Mouse (Mus musculus): Measurements from ENCODE around the gene Gm49369. TPM values are rescaled to one million over a fixed set of nuclear protein-coding genes. Genes with fewer than 3 reads are reported as not detected.
"Not testable (repeated sequence)": the region's sequence is repeated elsewhere in the genome, so short reads cannot be mapped to it uniquely, and the experiment has no call there.

Gm49369 gene
- polyA plus RNA-seq, 1 experiment from 2014 or later: 0.46 TPM

DNA sequence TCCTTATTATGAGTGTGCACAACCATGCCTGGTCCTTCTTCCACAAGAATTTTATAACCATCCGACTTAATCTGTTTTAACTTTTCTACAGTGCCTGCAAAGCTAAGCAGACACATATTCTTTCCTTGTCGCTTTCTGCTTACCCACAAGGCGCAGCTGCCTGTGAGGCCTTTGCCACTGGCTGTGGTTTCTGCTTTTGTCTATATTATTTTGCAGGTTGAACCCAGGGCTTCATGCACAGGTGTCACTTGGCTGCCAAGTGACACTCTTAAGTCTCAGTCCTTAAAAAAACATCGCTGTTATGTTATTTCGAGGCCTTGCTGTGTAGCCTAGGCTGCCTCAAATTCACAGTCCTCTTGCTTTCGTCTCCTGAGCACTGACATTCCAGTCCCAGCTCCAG, 59.8 kb downstream of the Gm49369 start:
- no peak overlapping the region for H3K9ac ChIP-seq (ENCODE audit: low read depth, low read length)
- ATAC-seq (ENCODE audit: low read depth) (no peak), DNase-seq (ENCODE audit: low spot score) (no peak)
- H3K27me3 ChIP-seq (replicated peaks; ENCODE audit: control insufficient read depth, insufficient read depth, low read length): no peaks in the 10 kb centered on the region
- no peak overlapping the region for H3K4me3 ChIP-seq (ENCODE audit: low read depth, low read length)
- H3K9me3 ChIP-seq (ENCODE audit: control insufficient read depth, low read length): no peaks in the 10 kb centered on the region
- H3K4me2 ChIP-seq (ENCODE audit: low read depth, low read length): no peak overlapping the region
- no peaks in the 10 kb centered on the region for H3K4me1 ChIP-seq (ENCODE audit: control insufficient read depth, insufficient read depth, low read length)
- 78% methylated on average over 6 of the region's 6 CpGs for WGBS
- peak overlapping the region; percentile 80 for H3K27ac ChIP-seq (replicated peaks; ENCODE audit: low read depth, low read length)
- H3K36me3 ChIP-seq (ENCODE audit: control insufficient read depth, insufficient read depth, low read length): no peaks in the 10 kb centered on the region

DNA sequence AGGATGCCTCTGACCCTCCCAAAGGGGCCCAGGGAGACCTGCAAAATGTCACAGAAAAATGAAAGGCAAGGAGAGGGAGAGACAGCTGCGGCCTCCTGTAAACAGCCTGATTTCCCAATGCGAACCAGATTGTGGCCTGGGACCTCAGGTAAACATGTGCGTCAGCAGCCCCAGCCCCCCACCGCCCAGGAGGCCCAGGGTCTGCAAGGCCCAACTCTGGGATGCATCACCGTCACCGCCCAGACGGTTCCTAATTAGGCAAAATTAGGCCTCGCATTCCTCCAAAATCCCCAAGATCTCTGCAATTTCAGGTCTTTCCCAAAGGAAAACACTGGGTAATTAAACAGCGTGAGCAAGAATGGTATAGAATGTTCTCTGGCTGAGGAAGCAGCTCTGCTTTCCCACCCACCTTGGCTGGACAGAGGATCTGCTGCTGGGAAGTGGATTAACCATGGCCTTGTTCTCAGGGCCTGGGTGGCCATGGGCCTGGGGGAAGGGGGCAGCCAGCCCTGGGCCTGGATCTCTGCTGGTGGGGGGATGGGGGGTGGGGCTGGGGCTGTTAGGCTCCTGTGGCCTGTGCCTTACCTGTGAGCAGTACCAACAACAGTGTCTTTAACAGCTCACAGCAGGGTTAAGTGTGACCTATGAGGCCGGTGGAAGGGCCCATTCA, 60.7 kb downstream of the Gm49369 start:
- ATAC-seq (ENCODE audit: low read depth): peak; percentile 81; the same call in 1 of the 2 replicates
- 23% methylated on average over 3 of the region's 10 CpGs for WGBS
- not testable (repeated sequence) for H3K4me2 ChIP-seq (ENCODE audit: low read depth, low read length); H3K4me1 ChIP-seq (ENCODE audit: control insufficient read depth, insufficient read depth, low read length); H3K36me3 ChIP-seq (ENCODE audit: control insufficient read depth, insufficient read depth, low read length); H3K27me3 ChIP-seq (replicated peaks; ENCODE audit: control insufficient read depth, insufficient read depth, low read length); H3K9ac ChIP-seq (ENCODE audit: low read depth, low read length); DNase-seq (ENCODE audit: low spot score); H3K4me3 ChIP-seq (ENCODE audit: low read depth, low read length); H3K9me3 ChIP-seq (ENCODE audit: control insufficient read depth, low read length)
- peak overlapping the region; percentile 81 for H3K27ac ChIP-seq (replicated peaks; ENCODE audit: low read depth, low read length)

Other genes with a start within 250 kb of the Gm49369 start
- gene Gm39115, start 246.6 kb downstream of the Gm49369 start, polyA plus RNA-seq (2014; fragmentation: Nextera tagmentation; extraction: Ambion mirVana): not detected in 2 replicates
- gene Gm45337, start 238.1 kb downstream of the Gm49369 start, polyA plus RNA-seq (2014; fragmentation: Nextera tagmentation; extraction: Ambion mirVana): not detected in 2 replicates
- gene Gm29735, start 225.6 kb downstream of the Gm49369 start, polyA plus RNA-seq (2014; fragmentation: Nextera tagmentation; extraction: Ambion mirVana): not detected in 2 replicates
- gene Gm4553, start 216.9 kb downstream of the Gm49369 start, polyA plus RNA-seq (2014; fragmentation: Nextera tagmentation; extraction: Ambion mirVana): not detected in 2 replicates
- not detected in 2 replicates for gene Krtap5-2, start 206.7 kb downstream of the Gm49369 start, polyA plus RNA-seq (2014; fragmentation: Nextera tagmentation; extraction: Ambion mirVana)
- not detected in 2 replicates for gene Gm10153, start 192.3 kb downstream of the Gm49369 start, polyA plus RNA-seq (2014; fragmentation: Nextera tagmentation; extraction: Ambion mirVana)
- gene Krtap5-3, start 181.3 kb downstream of the Gm49369 start, polyA plus RNA-seq (2014; fragmentation: Nextera tagmentation; extraction: Ambion mirVana): not detected in 2 replicates
- not detected in 2 replicates for gene Gm7579, start 170.8 kb downstream of the Gm49369 start, polyA plus RNA-seq (2014; fragmentation: Nextera tagmentation; extraction: Ambion mirVana)
- gene Krtap5-5, start 152.7 kb downstream of the Gm49369 start, polyA plus RNA-seq (2014; fragmentation: Nextera tagmentation; extraction: Ambion mirVana): 0.19 TPM in 1 of 2 replicates, not detected in the other
- gene Gm40460, start 141.6 kb downstream of the Gm49369 start, polyA plus RNA-seq (2014; fragmentation: Nextera tagmentation; extraction: Ambion mirVana): not detected in 2 replicates
- gene Gm2431, start 124.3 kb downstream of the Gm49369 start, polyA plus RNA-seq (2014; fragmentation: Nextera tagmentation; extraction: Ambion mirVana): not detected in 2 replicates
- not detected in 2 replicates for gene Gm4559, start 108.3 kb downstream of the Gm49369 start, polyA plus RNA-seq (2014; fragmentation: Nextera tagmentation; extraction: Ambion mirVana)
- gene Krtap5-1, start 85.5 kb downstream of the Gm49369 start, polyA plus RNA-seq (2014; fragmentation: Nextera tagmentation; extraction: Ambion mirVana): not detected in 2 replicates
- not detected in 2 replicates for gene Krtap5-4, start 79.1 kb downstream of the Gm49369 start, polyA plus RNA-seq (2014; fragmentation: Nextera tagmentation; extraction: Ambion mirVana)
- gene Ifitm10, start 8.9 kb downstream of the Gm49369 start, polyA plus RNA-seq (2014; fragmentation: Nextera tagmentation; extraction: Ambion mirVana): 3.0 and 3.3 TPM in 2 replicates
- gene Ctsd, start 5.4 kb upstream of the Gm49369 start, polyA plus RNA-seq (2014; fragmentation: Nextera tagmentation; extraction: Ambion mirVana): 342 and 350 TPM in 2 replicates
- 1.9 and 3.9 TPM in 2 replicates for gene Syt8, start 52.2 kb upstream of the Gm49369 start, polyA plus RNA-seq (2014; fragmentation: Nextera tagmentation; extraction: Ambion mirVana)
- 319 and 564 TPM in 2 replicates for gene Tnni2, start 59.1 kb upstream of the Gm49369 start, polyA plus RNA-seq (2014; fragmentation: Nextera tagmentation; extraction: Ambion mirVana)
- 40.1 and 42.6 TPM in 2 replicates for gene Lsp1, start 78.1 kb upstream of the Gm49369 start, polyA plus RNA-seq (2014; fragmentation: Nextera tagmentation; extraction: Ambion mirVana)
- 376 and 643 TPM in 2 replicates for gene Tnnt3, start 116.2 kb upstream of the Gm49369 start, polyA plus RNA-seq (2014; fragmentation: Nextera tagmentation; extraction: Ambion mirVana)
- 30.3 and 33.1 TPM in 2 replicates for gene Mrpl23, start 150.0 kb upstream of the Gm49369 start, polyA plus RNA-seq (2014; fragmentation: Nextera tagmentation; extraction: Ambion mirVana)

Measured in embryonic facial prominence, embryonic 14.5 days (tissue).